1 mouse cellular context compared by ENCODE assay signal in the genomic region with DNA sequence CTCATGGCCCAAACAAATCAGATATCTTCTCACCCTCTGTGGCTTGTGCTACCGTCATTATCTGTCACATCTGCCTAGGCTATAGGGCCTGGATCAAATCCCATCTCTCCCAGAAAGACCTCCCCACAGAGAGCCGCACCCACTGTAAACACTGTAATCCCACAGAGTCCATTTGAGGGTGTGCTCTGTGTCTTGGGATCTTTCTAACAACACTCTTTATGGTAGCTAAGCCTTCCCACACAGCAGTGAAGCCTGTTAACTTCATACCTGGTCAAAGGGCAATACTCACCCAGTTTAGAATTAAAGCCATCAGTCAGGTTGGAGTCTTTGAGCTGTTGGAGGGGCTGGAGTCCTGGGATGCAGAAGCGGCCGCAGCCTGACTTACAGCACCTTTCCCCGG.
A peak's percentile ranks its signal among the peaks of the same experiment; 100 is the strongest.
TF ChIP-seq lines count a peak whose summit lies in the region.

No protein-coding gene starts in this region.

TF ChIP-seq in MEL, 35 proteins besides CTCF, POLR2A, EP300 and RAD21:
- TF ChIP-seq TAL1 (IDR thresholded peaks at IDR 0.05; ENCODE audit: low read length) (no peak), USF1 (IDR thresholded peaks at IDR 0.05; ENCODE audit: low read depth, low read length) (no peak), MYB (IDR thresholded peaks at IDR 0.05; ENCODE audit: low read depth, low read length) (no peak), UBTF (IDR thresholded peaks at IDR 0.05; ENCODE audit: borderline replicate concordance, insufficient read depth, low read depth, low read length) (no peak), HCFC1 (IDR thresholded peaks at IDR 0.05; ENCODE audit: low read depth, low read length) (no peak), GATA1 (IDR thresholded peaks at IDR 0.05; ENCODE audit: low read depth, low read length) (0 out of 2 replicates have a peak, but pooled peaks have one; percentile 5), MAX (IDR thresholded peaks at IDR 0.05; ENCODE audit: low read length) (no peak), SMC3 (IDR thresholded peaks at IDR 0.05; ENCODE audit: low read depth, low read length) (no peak)
